Mouse (Mus musculus): ENCODE results near the gene Ttll5. TPM values are rescaled to one million over a fixed set of nuclear protein-coding genes. Genes with fewer than 3 reads are reported as not detected.

Gene Ttll5
- polyA plus RNA-seq, 1 experiment from 2014 or later: 15.9 TPM

DNA sequence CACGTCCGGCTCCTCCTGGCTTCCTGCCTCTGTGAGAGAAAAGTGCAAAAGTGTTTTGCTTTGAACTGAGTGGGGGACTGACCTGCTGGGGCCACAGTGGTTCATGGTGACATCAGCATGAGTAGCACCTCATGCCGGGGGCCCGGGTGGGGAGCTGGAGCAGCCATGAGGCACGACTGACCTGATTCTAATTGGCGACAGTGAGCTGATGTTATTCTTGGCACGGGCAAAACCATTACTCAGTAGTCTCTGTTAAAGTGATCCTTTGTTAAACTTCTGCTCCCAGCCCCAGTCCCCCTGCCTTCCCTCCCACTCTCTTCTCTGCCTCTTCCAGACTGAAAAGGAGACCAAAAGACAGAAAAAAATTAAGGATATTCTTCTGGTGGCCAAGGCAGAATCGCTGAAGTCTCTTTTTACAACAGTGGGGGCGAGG lies 176.2 kb downstream of the Ttll5 start:
- ATAC-seq: peak; percentile 79
- H3K36me3 ChIP-seq (ENCODE audit: control insufficient read depth, insufficient read depth): no peaks in the 10 kb centered on the region
- no peak overlapping the region for H3K4me2 ChIP-seq (ENCODE audit: low read length)
- WGBS: 15% methylated on average over 9 of the region's 9 CpGs
- peak overlapping the region; percentile 30; the same call in 1 of the 2 replicates for H3K27ac ChIP-seq (ENCODE audit: low read length)
- H3K27me3 ChIP-seq (replicated peaks; ENCODE audit: control insufficient read depth, insufficient read depth, low read length): no peaks in the 10 kb centered on the region
- no peak overlapping the region for H3K9ac ChIP-seq (replicated peaks; ENCODE audit: low read depth, low read length)
- no peaks in the 10 kb centered on the region for H3K9me3 ChIP-seq (ENCODE audit: control insufficient read depth, low read length)
- peaks cover 9% of the 10 kb centered on the region for H3K4me1 ChIP-seq (replicated peaks; ENCODE audit: control insufficient read depth, insufficient read depth, low read length)
- H3K4me3 ChIP-seq (replicated peaks; ENCODE audit: low read length): no peak overlapping the region

DNA sequence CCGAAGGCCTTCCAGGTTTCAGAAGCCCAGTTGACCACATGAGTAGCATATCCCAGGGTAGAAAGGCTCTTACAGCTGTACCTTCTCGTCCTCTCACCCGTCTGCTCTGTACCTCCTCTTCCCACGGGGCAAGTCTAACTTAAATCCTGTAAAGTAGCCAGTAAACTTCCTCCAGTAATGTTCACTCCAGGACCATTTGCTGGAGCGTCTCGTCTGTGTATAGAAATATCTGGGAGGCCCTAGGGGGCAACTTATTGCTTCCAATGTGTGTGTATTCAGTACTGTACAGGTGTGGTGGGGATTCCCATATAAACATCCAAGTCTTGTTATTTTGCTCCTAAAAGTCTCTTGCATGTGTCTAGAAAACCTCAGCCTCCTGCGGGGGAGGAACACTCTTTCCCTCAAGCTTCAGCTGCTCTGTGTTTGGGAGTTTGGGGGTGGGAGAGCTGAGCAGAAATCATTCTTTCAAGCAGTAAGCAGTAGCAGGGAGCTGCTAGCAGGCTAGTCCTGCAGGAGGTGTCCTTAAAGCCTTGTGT lies 176.7 kb downstream of the Ttll5 start:
- 35% methylated on average over 7 of the region's 7 CpGs for WGBS
- Histone ChIP-seq H3K36me3 (ENCODE audit: control insufficient read depth, insufficient read depth) (no peaks in the 10 kb centered on the region), H3K9me3 (ENCODE audit: control insufficient read depth, low read length) (no peaks in the 10 kb centered on the region), H3K9ac (replicated peaks; ENCODE audit: low read depth, low read length) (no peak overlapping the region), H3K27me3 (replicated peaks; ENCODE audit: control insufficient read depth, insufficient read depth, low read length) (no peaks in the 10 kb centered on the region), H3K4me2 (ENCODE audit: low read length) (no peak overlapping the region), H3K4me1 (replicated peaks; ENCODE audit: control insufficient read depth, insufficient read depth, low read length) (peaks cover 9% of the 10 kb centered on the region), H3K27ac (ENCODE audit: low read length) (peak overlapping the region; percentile 30; the same call in 1 of the 2 replicates), H3K4me3 (replicated peaks; ENCODE audit: low read length) (no peak overlapping the region)
- no peak for ATAC-seq

GRCm38 (mm10) chr12:86004627-86005026 lies 180.2 kb downstream of the Ttll5 start:
- Histone ChIP-seq H3K9me3 (ENCODE audit: control insufficient read depth, low read length) (no peaks in the 10 kb centered on the region), H3K4me3 (replicated peaks; ENCODE audit: low read length) (no peak overlapping the region), H3K9ac (replicated peaks; ENCODE audit: low read depth, low read length) (no peak overlapping the region), H3K36me3 (ENCODE audit: control insufficient read depth, insufficient read depth) (no peaks in the 10 kb centered on the region), H3K27ac (ENCODE audit: low read length) (no peak overlapping the region), H3K4me2 (ENCODE audit: low read length) (no peak overlapping the region), H3K27me3 (replicated peaks; ENCODE audit: control insufficient read depth, insufficient read depth, low read length) (no peaks in the 10 kb centered on the region), H3K4me1 (replicated peaks; ENCODE audit: control insufficient read depth, insufficient read depth, low read length) (peaks cover 13% of the 10 kb centered on the region)
- WGBS: 98% methylated on average over 3 of the region's 3 CpGs
- no peak for ATAC-seq

GRCm38 (mm10) chr12:86007377-86007776 lies 182.9 kb downstream of the Ttll5 start:
- Histone ChIP-seq H3K4me1 (replicated peaks; ENCODE audit: control insufficient read depth, insufficient read depth, low read length) (0 out of 2 replicates have a peak, but pooled peaks cover 4% of the 10 kb centered on the region), H3K4me3 (replicated peaks; ENCODE audit: low read length) (no peak overlapping the region), H3K9me3 (ENCODE audit: control insufficient read depth, low read length) (no peaks in the 10 kb centered on the region), H3K9ac (replicated peaks; ENCODE audit: low read depth, low read length) (no peak overlapping the region), H3K4me2 (ENCODE audit: low read length) (no peak overlapping the region), H3K27me3 (replicated peaks; ENCODE audit: control insufficient read depth, insufficient read depth, low read length) (no peaks in the 10 kb centered on the region), H3K36me3 (ENCODE audit: control insufficient read depth, insufficient read depth) (no peaks in the 10 kb centered on the region), H3K27ac (ENCODE audit: low read length) (no peak overlapping the region)
- 55% methylated on average over 3 of the region's 3 CpGs for WGBS
- ATAC-seq: no peak

DNA sequence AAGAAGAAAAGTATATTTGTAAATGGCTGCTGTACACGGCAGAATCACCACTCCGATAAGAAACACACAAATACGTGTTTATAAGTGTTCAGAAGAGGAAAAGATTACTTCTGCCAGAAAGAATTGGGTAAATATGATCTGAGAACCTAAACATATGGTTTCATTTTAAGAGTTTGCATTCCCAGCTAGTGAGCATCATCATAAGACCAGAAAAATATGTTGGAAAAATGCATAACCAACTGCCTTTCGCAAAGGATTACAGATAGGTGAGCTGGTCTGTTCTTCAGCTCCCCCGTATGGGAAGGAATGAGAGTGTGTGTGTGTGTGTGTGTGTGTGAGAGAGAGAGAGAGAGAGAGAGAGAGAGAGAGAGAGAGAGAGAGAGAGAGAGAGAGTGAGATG lies 186.2 kb downstream of the Ttll5 start:
- 0 out of 2 replicates have a peak, but pooled peaks cover 4% of the 10 kb centered on the region for H3K4me1 ChIP-seq (replicated peaks; ENCODE audit: control insufficient read depth, insufficient read depth, low read length)
- H3K27ac ChIP-seq (ENCODE audit: low read length): no peak overlapping the region
- H3K36me3 ChIP-seq (ENCODE audit: control insufficient read depth, insufficient read depth): no peaks in the 10 kb centered on the region
- H3K9me3 ChIP-seq (ENCODE audit: control insufficient read depth, low read length): no peaks in the 10 kb centered on the region
- no peak overlapping the region for H3K9ac ChIP-seq (replicated peaks; ENCODE audit: low read depth, low read length)
- H3K4me2 ChIP-seq (ENCODE audit: low read length): no peak overlapping the region
- WGBS: 70% methylated on average over 5 of the region's 5 CpGs
- no peak overlapping the region for H3K4me3 ChIP-seq (replicated peaks; ENCODE audit: low read length)
- no peaks in the 10 kb centered on the region for H3K27me3 ChIP-seq (replicated peaks; ENCODE audit: control insufficient read depth, insufficient read depth, low read length)
- no peak for ATAC-seq

GRCm38 (mm10) chr12:86012195-86012594 lies 187.7 kb downstream of the Ttll5 start:
- Histone ChIP-seq H3K9ac (replicated peaks; ENCODE audit: low read depth, low read length) (no peak overlapping the region), H3K27me3 (replicated peaks; ENCODE audit: control insufficient read depth, insufficient read depth, low read length) (no peaks in the 10 kb centered on the region), H3K27ac (ENCODE audit: low read length) (no peak overlapping the region), H3K4me2 (ENCODE audit: low read length) (no peak overlapping the region), H3K36me3 (ENCODE audit: control insufficient read depth, insufficient read depth) (no peaks in the 10 kb centered on the region), H3K4me3 (replicated peaks; ENCODE audit: low read length) (no peak overlapping the region), H3K9me3 (ENCODE audit: control insufficient read depth, low read length) (no peaks in the 10 kb centered on the region), H3K4me1 (replicated peaks; ENCODE audit: control insufficient read depth, insufficient read depth, low read length) (0 out of 2 replicates have a peak, but pooled peaks cover 4% of the 10 kb centered on the region)
- 86% methylated on average over 2 of the region's 2 CpGs for WGBS
- ATAC-seq: no peak

DNA sequence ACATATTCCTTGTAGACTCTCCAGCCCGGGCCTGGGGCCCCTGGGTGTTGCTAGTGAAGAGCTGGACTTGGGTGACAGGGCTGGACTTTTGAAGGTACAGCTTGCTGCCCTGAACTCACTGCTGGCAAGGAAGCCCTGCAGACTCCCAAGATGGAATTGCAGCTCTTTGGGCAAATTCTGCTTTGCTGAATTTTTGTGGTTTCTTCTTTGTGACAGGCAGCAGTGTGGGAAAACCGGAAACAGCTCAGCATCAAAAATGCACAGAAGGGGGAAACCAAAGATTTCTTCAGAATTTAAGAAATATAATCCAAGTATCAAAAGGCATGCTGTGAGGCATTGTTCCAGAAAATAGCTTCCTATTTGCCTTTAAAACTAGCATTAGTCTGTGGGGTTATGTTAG lies 189.7 kb downstream of the Ttll5 start:
- no peak overlapping the region for H3K4me3 ChIP-seq (replicated peaks; ENCODE audit: low read length)
- H3K36me3 ChIP-seq (ENCODE audit: control insufficient read depth, insufficient read depth): no peaks in the 10 kb centered on the region
- no peak overlapping the region for H3K4me2 ChIP-seq (ENCODE audit: low read length)
- H3K9me3 ChIP-seq (ENCODE audit: control insufficient read depth, low read length): no peaks in the 10 kb centered on the region
- no peak for ATAC-seq
- H3K27ac ChIP-seq (ENCODE audit: low read length): no peak overlapping the region
- H3K9ac ChIP-seq (replicated peaks; ENCODE audit: low read depth, low read length): no peak overlapping the region
- H3K4me1 ChIP-seq (replicated peaks; ENCODE audit: control insufficient read depth, insufficient read depth, low read length): no peaks in the 10 kb centered on the region
- WGBS: 94% methylated on average over 2 of the region's 2 CpGs
- no peaks in the 10 kb centered on the region for H3K27me3 ChIP-seq (replicated peaks; ENCODE audit: control insufficient read depth, insufficient read depth, low read length)

- H3K9me3 ChIP-seq (ENCODE audit: control insufficient read depth, low read length): no peaks in the 10 kb centered on the region
- no peak overlapping the region for H3K4me2 ChIP-seq (ENCODE audit: low read length)
- H3K27me3 ChIP-seq (replicated peaks; ENCODE audit: control insufficient read depth, insufficient read depth, low read length): no peaks in the 10 kb centered on the region
- H3K4me1 ChIP-seq (replicated peaks; ENCODE audit: control insufficient read depth, insufficient read depth, low read length): no peaks in the 10 kb centered on the region
- H3K27ac ChIP-seq (ENCODE audit: low read length): no peak overlapping the region
- no peaks in the 10 kb centered on the region for H3K36me3 ChIP-seq (ENCODE audit: control insufficient read depth, insufficient read depth)
- no peak overlapping the region for H3K4me3 ChIP-seq (replicated peaks; ENCODE audit: low read length)
- ATAC-seq: no peak
- 89% methylated on average over 3 of the region's 3 CpGs for WGBS
- H3K9ac ChIP-seq (replicated peaks; ENCODE audit: low read depth, low read length): no peak overlapping the region
Measured at GRCm38 (mm10) chr12:86014621-86015020, 190.2 kb downstream of the Ttll5 start.

DNA sequence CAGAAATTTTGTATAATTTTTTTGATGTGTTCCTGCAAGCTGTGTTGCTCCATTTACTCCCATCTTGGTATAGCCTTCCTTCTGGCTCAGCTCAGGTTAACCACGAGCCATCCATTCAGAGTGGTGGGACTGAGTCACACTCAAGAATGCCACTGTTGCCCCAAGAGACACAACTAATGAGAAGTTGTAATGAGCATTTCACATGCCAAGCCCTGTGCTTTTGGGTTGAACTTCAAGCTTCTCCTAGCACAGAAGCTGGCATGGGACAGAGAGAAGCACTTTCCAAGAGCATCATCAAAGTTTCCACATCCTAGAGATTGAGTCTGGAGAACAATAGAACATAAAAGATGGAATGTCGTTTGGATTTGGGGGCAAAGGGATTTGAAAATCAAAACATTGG lies 190.7 kb downstream of the Ttll5 start:
- Histone ChIP-seq H3K9ac (replicated peaks; ENCODE audit: low read depth, low read length) (no peak overlapping the region), H3K27ac (ENCODE audit: low read length) (no peak overlapping the region), H3K9me3 (ENCODE audit: control insufficient read depth, low read length) (no peaks in the 10 kb centered on the region), H3K4me3 (replicated peaks; ENCODE audit: low read length) (no peak overlapping the region), H3K4me2 (ENCODE audit: low read length) (no peak overlapping the region), H3K36me3 (ENCODE audit: control insufficient read depth, insufficient read depth) (no peaks in the 10 kb centered on the region), H3K4me1 (replicated peaks; ENCODE audit: control insufficient read depth, insufficient read depth, low read length) (no peaks in the 10 kb centered on the region), H3K27me3 (replicated peaks; ENCODE audit: control insufficient read depth, insufficient read depth, low read length) (no peaks in the 10 kb centered on the region)
- no peak for ATAC-seq
- WGBS: 69% methylated on average over 2 of the region's 2 CpGs

GRCm38 (mm10) chr12:86017360-86017759 lies 192.9 kb downstream of the Ttll5 start:
- no peak for ATAC-seq
- no peak overlapping the region for H3K9ac ChIP-seq (replicated peaks; ENCODE audit: low read depth, low read length)
- H3K4me1 ChIP-seq (replicated peaks; ENCODE audit: control insufficient read depth, insufficient read depth, low read length): no peaks in the 10 kb centered on the region
- no peaks in the 10 kb centered on the region for H3K27me3 ChIP-seq (replicated peaks; ENCODE audit: control insufficient read depth, insufficient read depth, low read length)
- H3K4me3 ChIP-seq (replicated peaks; ENCODE audit: low read length): no peak overlapping the region
- H3K27ac ChIP-seq (ENCODE audit: low read length): no peak overlapping the region
- WGBS: 70% methylated on average over 5 of the region's 5 CpGs
- H3K4me2 ChIP-seq (ENCODE audit: low read length): no peak overlapping the region
- H3K36me3 ChIP-seq (ENCODE audit: control insufficient read depth, insufficient read depth): no peaks in the 10 kb centered on the region
- H3K9me3 ChIP-seq (ENCODE audit: control insufficient read depth, low read length): no peaks in the 10 kb centered on the region

Measured in forebrain, embryonic 16.5 days (tissue).